8 mouse cellular contexts compared by ENCODE assay signal in genomic region chr7:113208388-113208753, GRCm38 (mm10). TPM values are rescaled to one million over a fixed set of nuclear protein-coding genes. Genes with fewer than 3 reads are reported as not detected.
DNase-seq lines count a peak whose midpoint lies in the region; ATAC-seq and TF ChIP-seq lines count a peak whose summit lies in the region.

No protein-coding gene starts in this region.

- H3K4me2 ChIP-seq in kidney, postnatal 0 days (ENCODE audit: low read length), result peak overlapping the region; percentile 91
- H3K4me2 ChIP-seq in embryonic facial prominence, embryonic 11.5 days (ENCODE audit: low read depth, low read length), result peak overlapping the region; percentile 90
- peak overlapping the region; percentile 70 for H3K4me2 ChIP-seq in hindbrain, embryonic 15.5 days
- H3K4me2 ChIP-seq in midbrain, embryonic 16.5 days (ENCODE audit: low read length), result peak overlapping the region; percentile 82

- TF ChIP-seq CTCF in kidney, postnatal 0 days (IDR thresholded peaks at IDR 0.05; ENCODE audit: low read depth), result no peak

- peak overlapping the region; percentile 70 for H3K9ac ChIP-seq in kidney, postnatal 0 days (ENCODE audit: low read depth, low read length)
- no peak overlapping the region; the same call in 1 of the 2 replicates for H3K9ac ChIP-seq in embryonic facial prominence, embryonic 11.5 days (replicated peaks; ENCODE audit: low read length)
- peak overlapping the region; percentile 69 for H3K9ac ChIP-seq in hindbrain, embryonic 15.5 days
- peak overlapping the region; percentile 76 for H3K9ac ChIP-seq in midbrain, embryonic 16.5 days (ENCODE audit: low read depth, low read length)

- intact Hi-C loops in left cerebral cortex, postnatal 36 days (cut with DNase I), result loop anchor here (5.0 kb wide), 1 partner anchor 41 kb away; no protein-coding TSS in a partner anchor

- no peak for DNase-seq in kidney, postnatal 0 days (ENCODE audit: low spot score)
- no peak for DNase-seq in kidney, adult 9 months
- DNase-seq in embryonic facial prominence, embryonic 11.5 days (ENCODE audit: low spot score), result no peak
- no peak for DNase-seq in urinary bladder, postnatal 14 days (ENCODE audit: low spot score)
- DNase-seq in left cerebral cortex, postnatal 36 days (ENCODE audit: low spot score in 2 of 2), result no peak

- peak overlapping the region; percentile 92 for H3K4me3 ChIP-seq in kidney, postnatal 0 days (replicated peaks; ENCODE audit: low read depth, low read length)
- H3K4me3 ChIP-seq in embryonic facial prominence, embryonic 11.5 days (ENCODE audit: low read depth, low read length), result peak overlapping the region; percentile 74
- peak overlapping the region; percentile 90 for H3K4me3 ChIP-seq in hindbrain, embryonic 15.5 days
- H3K4me3 ChIP-seq in midbrain, embryonic 16.5 days (ENCODE audit: low read depth, low read length), result peak overlapping the region; percentile 85

- no peak overlapping the region for H3K27ac ChIP-seq in kidney, postnatal 0 days
- H3K27ac ChIP-seq in embryonic facial prominence, embryonic 11.5 days (replicated peaks; ENCODE audit: low read depth, low read length), result no peak overlapping the region
- 0 out of 2 replicates have a peak overlapping the region, but pooled peaks have one; percentile 92 for H3K27ac ChIP-seq in hindbrain, embryonic 15.5 days (replicated peaks)
- peak overlapping the region; percentile 88; the same call in 1 of the 2 replicates for H3K27ac ChIP-seq in midbrain, embryonic 16.5 days (ENCODE audit: low read length)

- H3K9me3 ChIP-seq in kidney, postnatal 0 days (replicated peaks; ENCODE audit: low read length), result no peaks in the 10 kb centered on the region
- no peaks in the 10 kb centered on the region for H3K9me3 ChIP-seq in embryonic facial prominence, embryonic 11.5 days (replicated peaks; ENCODE audit: control insufficient read depth, low read length)
- H3K9me3 ChIP-seq in hindbrain, embryonic 15.5 days, result no peaks in the 10 kb centered on the region
- no peaks in the 10 kb centered on the region for H3K9me3 ChIP-seq in midbrain, embryonic 16.5 days (replicated peaks; ENCODE audit: control insufficient read depth, low read length, poor library complexity, severe bottlenecking)

- H3K36me3 ChIP-seq in kidney, postnatal 0 days (ENCODE audit: insufficient read depth, low read length), result no peaks in the 10 kb centered on the region
- no peaks in the 10 kb centered on the region for H3K36me3 ChIP-seq in embryonic facial prominence, embryonic 11.5 days (replicated peaks; ENCODE audit: control insufficient read depth, insufficient read depth, low read depth, low read length)
- no peaks in the 10 kb centered on the region for H3K36me3 ChIP-seq in hindbrain, embryonic 15.5 days
- H3K36me3 ChIP-seq in midbrain, embryonic 16.5 days (ENCODE audit: control insufficient read depth, insufficient read depth, low read length), result no peaks in the 10 kb centered on the region

- 5% methylated on average over 19 of the region's 19 CpGs for WGBS in kidney, postnatal 0 days
- WGBS in embryonic facial prominence, embryonic 11.5 days, result 2% methylated on average over 19 of the region's 19 CpGs
- 3% methylated on average over 19 of the region's 19 CpGs for WGBS in hindbrain, embryonic 15.5 days
- WGBS in midbrain, embryonic 16.5 days, result 2% methylated on average over 19 of the region's 19 CpGs

- peaks cover 12% of the 10 kb centered on the region for H3K27me3 ChIP-seq in kidney, postnatal 0 days (ENCODE audit: insufficient read depth, low read length)
- peaks cover 31% of the 10 kb centered on the region for H3K27me3 ChIP-seq in embryonic facial prominence, embryonic 11.5 days (ENCODE audit: control insufficient read depth, insufficient read depth, low read length)
- peaks cover 30% of the 10 kb centered on the region; the same call in 1 of the 2 replicates for H3K27me3 ChIP-seq in hindbrain, embryonic 15.5 days
- peaks cover 16% of the 10 kb centered on the region for H3K27me3 ChIP-seq in midbrain, embryonic 16.5 days (ENCODE audit: control insufficient read depth, insufficient read depth, low read depth, low read length)

- ATAC-seq in kidney, postnatal 0 days (replicated peaks; ENCODE audit: low FRiP score, low read depth), result no peak
- ATAC-seq in embryonic facial prominence, embryonic 11.5 days (replicated peaks; ENCODE audit: insufficient number of reproducible peaks, low FRiP score, low TSS enrichment, low read depth), result no peak
- no peak for ATAC-seq in hindbrain, embryonic 15.5 days (ENCODE audit: low FRiP score, low read depth)
- no peak for ATAC-seq in midbrain, embryonic 16.5 days
- no peak for ATAC-seq in megakaryocyte-erythroid progenitor cell, adult 5-6 weeks (replicated peaks; ENCODE audit: low FRiP score, low TSS enrichment, poor library complexity, severe bottlenecking)

- no peaks in the 10 kb centered on the region for H3K4me1 ChIP-seq in kidney, postnatal 0 days (replicated peaks; ENCODE audit: insufficient read depth, low read length)
- no peaks in the 10 kb centered on the region for H3K4me1 ChIP-seq in embryonic facial prominence, embryonic 11.5 days (ENCODE audit: control insufficient read depth, insufficient read depth, low read length)
- peaks cover 38% of the 10 kb centered on the region for H3K4me1 ChIP-seq in hindbrain, embryonic 15.5 days (replicated peaks)
- H3K4me1 ChIP-seq in midbrain, embryonic 16.5 days (ENCODE audit: control insufficient read depth, insufficient read depth, low read length), result peaks cover 22% of the 10 kb centered on the region

RNA-seq across cellular contexts. Expression of gene Arntl, which starts 1.1 kb away (rescaled TPM):
- polyA plus RNA-seq in kidney, postnatal 0 days (2015; fragmentation: Nextera tagmentation; extraction: Ambion mirVana), result 12.6 and 13.2 TPM in 2 replicates
- polyA plus RNA-seq in embryonic facial prominence, embryonic 11.5 days (2014; fragmentation: Nextera tagmentation; extraction: Ambion mirVana), result 8.3 and 9.3 TPM in 2 replicates
- polyA plus RNA-seq in hindbrain, embryonic 15.5 days (2015; fragmentation: Nextera tagmentation; extraction: Ambion mirVana), result 17.3 and 21.2 TPM in 2 replicates
- 21.0 and 22.8 TPM in 2 replicates for polyA plus RNA-seq in midbrain, embryonic 16.5 days (2015; fragmentation: Nextera tagmentation; extraction: Ambion mirVana)
- total RNA-seq in megakaryocyte-erythroid progenitor cell, adult 5-6 weeks (2014; fragmentation: Nextera tagmentation), result 10.7 and 28.0 TPM in 2 replicates
- 7.5 and 8.2 TPM in 2 replicates for total RNA-seq in megakaryocyte-erythroid progenitor cell, adult 5-6 weeks (2017)
- 10 to 100 TPM; 34.9 to 39.3 TPM for total RNA-seq in left cerebral cortex, postnatal 36 days (2021)

Comparison
In these comparisons a context has a peak if more than half of its experiments do, and no peak if none do; other contexts are left out.
1. H3K27ac ChIP-seq: peak in hindbrain, embryonic 15.5 days (single experiment) and midbrain, embryonic 16.5 days (single experiment); none in kidney, postnatal 0 days (single experiment) and embryonic facial prominence, embryonic 11.5 days (single experiment).
2. Peak in every context shown above with its lines, with median percentiles within 50 percentile points of each other: H3K4me2 ChIP-seq and H3K4me3 ChIP-seq.